Mouse (Mus musculus) MEL (cell line): ENCODE results near the gene Prss22. TPM values are rescaled to one million over a fixed set of nuclear protein-coding genes. Genes with fewer than 3 reads are reported as not detected.

Experiments
- DNase-seq: peaks from one replicate; pipeline ENCODE4 v3.0.0; 2011; ENCODE audit warnings: low read depth, low spot score
- H3K27ac ChIP-seq: 2 replicates; pipeline ENCODE4 v1.5.1; 2012; ENCODE audit warnings: low read depth, mild to moderate bottlenecking, control low read depth, low read length, moderate library complexity; ENCODE audit not compliant: control insufficient read depth
- H3K27me3 ChIP-seq, 2 experiments: fragments of 150-350 bp in 1 of 2; sonication (generic) in 1 of 2; 2 replicates each; pipeline ENCODE4 v1.6.1; 2012; ENCODE audit warnings: low read length in 2 of 2, mild to moderate bottlenecking in 2 of 2, improper control_type of control experiment in 1 of 2, moderate library complexity in 1 of 2; ENCODE audit not compliant: insufficient read depth in 2 of 2, control insufficient read depth in 1 of 2
- H3K36me3 ChIP-seq, 2 experiments: 2 replicates each; pipeline ENCODE4 v1.6.1; 2012 to 2014; ENCODE audit warnings: low read length in 2 of 2, improper control_type of control experiment in 1 of 2, inconsistent platforms in 1 of 2, mild to moderate bottlenecking in 1 of 2; ENCODE audit not compliant: insufficient read depth in 2 of 2, control insufficient read depth in 1 of 2
- H3K4me1 ChIP-seq, 2 experiments: fragments of 150-350 bp in 1 of 2; sonication (generic) in 1 of 2; 2 replicates each; pipeline ENCODE4 v1.6.1; 2012; ENCODE audit warnings: low read length in 2 of 2, improper control_type of control experiment in 1 of 2, mild to moderate bottlenecking in 1 of 2; ENCODE audit not compliant: insufficient read depth in 2 of 2, control insufficient read depth in 1 of 2
- H3K4me3 ChIP-seq, 2 experiments: fragments of 150-350 bp in 1 of 2; sonication (generic) in 1 of 2; 2 replicates each; pipeline ENCODE4 v1.5.1; 2012; ENCODE audit warnings: low read depth in 2 of 2, low read length in 2 of 2, mild to moderate bottlenecking in 2 of 2, moderate library complexity in 2 of 2, control low read depth in 1 of 2, improper control_type of control experiment in 1 of 2; ENCODE audit not compliant: control insufficient read depth in 1 of 2, insufficient read depth in 1 of 2
- H3K79me2 ChIP-seq: 2 replicates; pipeline ENCODE4 v1.6.1; 2012; ENCODE audit warnings: mild to moderate bottlenecking, low read length, moderate library complexity; ENCODE audit not compliant: control insufficient read depth, poor library complexity, insufficient read depth
- H3K9ac ChIP-seq: 2 replicates; pipeline ENCODE4 v1.6.1; 2012; ENCODE audit warnings: low read depth, mild to moderate bottlenecking, control low read depth, low read length, moderate library complexity; ENCODE audit not compliant: control insufficient read depth, poor library complexity, severe bottlenecking
- H3K9me3 ChIP-seq: fragments of 150-350 bp; sonication (generic); replicated peaks from 2 replicates; pipeline ENCODE4 v1.6.1; 2012; ENCODE audit warnings: mild to moderate bottlenecking, low read length, improper control_type of control experiment, moderate library complexity; ENCODE audit not compliant: insufficient read depth
- BHLHE40 ChIP-seq: IDR thresholded peaks from 2 replicates; pipeline ENCODE4 v1.6.1; 2012; ENCODE audit warnings: low read depth, mild to moderate bottlenecking, inconsistent platforms, low read length, improper control_type of control experiment, borderline replicate concordance
- CTCF ChIP-seq, 3 experiments: IDR thresholded peaks in 2 of 3; conservative IDR thresholded peaks in 1 of 3; 2 replicates each; pipeline ENCODE4 v1.5.1; 2011 to 2012; ENCODE audit warnings: low read length in 3 of 3, low read depth in 2 of 3, mild to moderate bottlenecking in 2 of 3, improper control_type of control experiment in 1 of 3, inconsistent platforms in 1 of 3, mixed read lengths in 1 of 3, moderate library complexity in 1 of 3; ENCODE audit not compliant: control insufficient read depth in 1 of 3, insufficient read depth in 1 of 3, poor library complexity in 1 of 3, severe bottlenecking in 1 of 3
- E2F4 ChIP-seq: IDR thresholded peaks from 2 replicates; pipeline ENCODE4 v1.6.1; 2011; ENCODE audit warnings: low read depth, low read length, improper control_type of control experiment, borderline replicate concordance
- GATA1 ChIP-seq: IDR thresholded peaks from 2 replicates; pipeline ENCODE4 v1.6.1; 2011; ENCODE audit warnings: low read depth, low read length, improper control_type of control experiment
- MAFK ChIP-seq: IDR thresholded peaks from 2 replicates; pipeline ENCODE4 v1.6.1; 2011; ENCODE audit warnings: low read depth, mild to moderate bottlenecking, low read length, improper control_type of control experiment, borderline replicate concordance
- MEF2A ChIP-seq: IDR thresholded peaks from 2 replicates; pipeline ENCODE4 v1.6.1; 2014; ENCODE audit warnings: low read depth, mild to moderate bottlenecking, inconsistent platforms, low read length, improper control_type of control experiment; ENCODE audit not compliant: poor library complexity, insufficient replicate concordance, severe bottlenecking; ENCODE audit errors: extremely low read depth
- MXI1 ChIP-seq: IDR thresholded peaks from 2 replicates; pipeline ENCODE4 v1.6.1; 2011; ENCODE audit warnings: mild to moderate bottlenecking, low read depth, low read length, improper control_type of control experiment
- MYB ChIP-seq: IDR thresholded peaks from 2 replicates; pipeline ENCODE4 v1.6.1; 2011; ENCODE audit warnings: mild to moderate bottlenecking, low read depth, low read length, improper control_type of control experiment
- MYC ChIP-seq: IDR thresholded peaks from 2 replicates; pipeline ENCODE4 v1.6.1; 2011; ENCODE audit warnings: low read depth, mild to moderate bottlenecking, low read length, improper control_type of control experiment, moderate library complexity
- NELFE ChIP-seq: IDR thresholded peaks from 2 replicates; pipeline ENCODE4 v1.6.1; 2011; ENCODE audit warnings: low read depth, low read length, improper control_type of control experiment
- NRF1 ChIP-seq: IDR thresholded peaks from 2 replicates; pipeline ENCODE4 v1.6.1; 2014; ENCODE audit warnings: low read depth, mild to moderate bottlenecking, inconsistent platforms, low read length, improper control_type of control experiment, moderate library complexity; ENCODE audit not compliant: poor library complexity, insufficient read depth, severe bottlenecking
- POLR2A ChIP-seq, 2 experiments: IDR thresholded peaks; 2 replicates each; pipeline ENCODE4 v1.6.1; 2011 to 2012; ENCODE audit warnings: low read length in 2 of 2, mild to moderate bottlenecking in 2 of 2, control low read depth in 1 of 2, improper control_type of control experiment in 1 of 2, low read depth in 1 of 2, moderate library complexity in 1 of 2; ENCODE audit not compliant: control insufficient read depth in 1 of 2, insufficient read depth in 1 of 2, poor library complexity in 1 of 2
- POLR2AphosphoS2 ChIP-seq: IDR thresholded peaks from 2 replicates; pipeline ENCODE4 v1.6.1; 2011; ENCODE audit warnings: low read length, improper control_type of control experiment
- RAD21 ChIP-seq: IDR thresholded peaks from 2 replicates; pipeline ENCODE4 v1.6.1; 2011; ENCODE audit warnings: mild to moderate bottlenecking, low read depth, low read length, improper control_type of control experiment
- SIN3A ChIP-seq: IDR thresholded peaks from 2 replicates; pipeline ENCODE4 v1.6.1; 2012; ENCODE audit warnings: low read length, improper control_type of control experiment, inconsistent platforms
- SMC3 ChIP-seq: IDR thresholded peaks from 2 replicates; pipeline ENCODE4 v1.6.1; 2011; ENCODE audit warnings: low read depth, low read length, improper control_type of control experiment
- TAL1 ChIP-seq: IDR thresholded peaks from 2 replicates; pipeline ENCODE4 v1.6.1; 2012; ENCODE audit warnings: mild to moderate bottlenecking, inconsistent platforms, low read length, moderate library complexity, mixed read lengths
- TBP ChIP-seq: IDR thresholded peaks from 2 replicates; pipeline ENCODE4 v1.8.0; 2011; ENCODE audit warnings: low read depth, low read length, improper control_type of control experiment
- USF2 ChIP-seq, 2 experiments: IDR thresholded peaks; 2 replicates each; pipeline ENCODE4 v1.6.1; 2011 to 2012; ENCODE audit warnings: improper control_type of control experiment in 2 of 2, low read length in 2 of 2, borderline replicate concordance in 1 of 2, inconsistent platforms in 1 of 2, low read depth in 1 of 2, mild to moderate bottlenecking in 1 of 2; ENCODE audit not compliant: insufficient read depth in 1 of 2
- ZC3H11A ChIP-seq: IDR thresholded peaks from 2 replicates; pipeline ENCODE4 v1.6.1; 2012; ENCODE audit warnings: low read depth, mild to moderate bottlenecking, inconsistent platforms, low read length, improper control_type of control experiment
- ZKSCAN1 ChIP-seq: IDR thresholded peaks from 2 replicates; pipeline ENCODE4 v1.6.1; 2012; ENCODE audit warnings: low read depth, mild to moderate bottlenecking, inconsistent platforms, low read length, improper control_type of control experiment, moderate library complexity
- ZMIZ1 ChIP-seq: IDR thresholded peaks from 2 replicates; pipeline ENCODE4 v1.6.1; 2012; ENCODE audit warnings: low read depth, mild to moderate bottlenecking, inconsistent platforms, low read length, improper control_type of control experiment, moderate library complexity
- polyA plus RNA-seq, 2 experiments: library from polyadenylated mRNA; stranded (reverse) in 1 of 2; unstranded in 1 of 2; fragments of >175 nt in 1 of 2; fragments of >200 nt in 1 of 2; gene quantifications; 2 replicates each; pipeline versions ENCODE4 v1.2.1 to v1.2.4; 2012; ENCODE audit warnings: low replicate concordance in 2 of 2, low read depth in 1 of 2; ENCODE audit not compliant: insufficient read length in 2 of 2, insufficient read depth in 1 of 2, missing spikeins in 1 of 2
- total RNA-seq: library from RNA; depleted of rRNA; stranded (reverse); fragments of 300-350 nt; gene quantifications from 2 replicates; pipeline ENCODE4 v1.2.3, GENCODE M21; 2012

Prss22 gene
- total and polyA plus RNA-seq, 3 experiments = not detected

GRCm38 (mm10) chr17:24030551-24030950 is 32.7 kb upstream of the Prss22 start:
- Histone ChIP-seq H3K27me3 (peaks cover 6 to 8% of the 10 kb centered on the region in 2 experiments), H3K9ac (no peak overlapping the region), H3K9me3 (no peaks in the 10 kb centered on the region), H3K36me3 (no peaks in the 10 kb centered on the region), H3K27ac (no peak overlapping the region), H3K4me1 (no peaks in the 10 kb centered on the region), H3K79me2 (no peaks in the 10 kb centered on the region), H3K4me3 (no peak overlapping the region)
- DNase-seq = no peak
- TF ChIP-seq TAL1 = no peak
- no peak for TF ChIP-seq NRF1
- no peak for TF ChIP-seq MAFK
- no peak for TF ChIP-seq E2F4
- TF ChIP-seq POLR2AphosphoS2 = no peak
- TF ChIP-seq CTCF (IDR thresholded peaks at IDR 0.05 in 2 of 3, conservative IDR thresholded peaks at IDR 0.05 in 1 of 3; ENCODE audit: control insufficient read depth in 1 of 3, insufficient read depth in 1 of 3, low read depth in 2 of 3, low read length in 3 of 3, poor library complexity in 1 of 3, severe bottlenecking in 1 of 3) = no peak
- no peak for TF ChIP-seq SMC3
- TF ChIP-seq SIN3A = no peak
- no peak for TF ChIP-seq ZKSCAN1
- TF ChIP-seq MYB = no peak
- TF ChIP-seq POLR2A (IDR thresholded peaks at IDR 0.05; ENCODE audit: control insufficient read depth in 1 of 2, insufficient read depth in 1 of 2, low read depth in 1 of 2, low read length in 2 of 2, poor library complexity in 1 of 2) = no peak
- no peak for TF ChIP-seq ZC3H11A
- TF ChIP-seq BHLHE40 = no peak

DNA sequence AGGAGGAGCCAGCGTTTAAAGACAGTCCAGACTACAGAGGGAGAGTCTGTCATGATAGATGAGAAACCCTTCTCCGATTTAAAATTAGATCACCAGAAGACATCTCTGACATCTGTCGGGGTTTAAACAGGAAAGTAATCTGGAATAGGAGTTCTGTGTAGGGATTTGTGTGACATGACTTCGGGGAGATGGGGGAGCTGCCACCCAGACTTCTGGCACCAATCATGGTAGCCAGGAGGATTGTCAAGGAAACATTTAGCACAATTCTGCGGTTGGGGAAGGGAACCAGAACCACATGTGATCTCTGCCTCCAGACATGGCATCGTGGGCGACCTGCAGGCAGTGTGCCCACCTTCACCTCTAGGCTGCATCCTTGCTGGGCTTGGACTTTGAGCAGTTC is 31.6 kb upstream of the Prss22 start:
- Histone ChIP-seq H3K27me3 (peaks cover 6% of the 10 kb centered on the region in 2 experiments), H3K9ac (no peak overlapping the region), H3K4me1 (no peaks in the 10 kb centered on the region), H3K36me3 (no peaks in the 10 kb centered on the region), H3K27ac (no peak overlapping the region), H3K79me2 (no peaks in the 10 kb centered on the region), H3K4me3 (no peak overlapping the region), H3K9me3 (no peaks in the 10 kb centered on the region)
- DNase-seq = no peak
- no peak for TF ChIP-seq NELFE
- TF ChIP-seq MYB = no peak
- TF ChIP-seq GATA1 = no peak
- no peak for TF ChIP-seq MEF2A
- no peak for TF ChIP-seq RAD21
- TF ChIP-seq ZMIZ1 = no peak
- no peak for TF ChIP-seq MXI1
- no peak for TF ChIP-seq USF2 (IDR thresholded peaks at IDR 0.05; ENCODE audit: borderline replicate concordance in 1 of 2, insufficient read depth in 1 of 2, low read depth in 1 of 2, low read length in 2 of 2)
- TF ChIP-seq SMC3 = no peak
- no peak for TF ChIP-seq MYC
- no peak for TF ChIP-seq TBP
- no peak for TF ChIP-seq MAFK
